Mouse (Mus musculus): ENCODE data around the gene Olfr251. TPM values are rescaled to one million over a fixed set of nuclear protein-coding genes. Genes with fewer than 3 reads are reported as not detected.
"Not testable (repeated sequence)": the region's sequence is repeated elsewhere in the genome, so short reads cannot be mapped to it uniquely, and the experiment has no call there.

Olfr251 gene
- not detected in 2 replicates for polyA plus RNA-seq (2015; fragmentation: Nextera tagmentation; extraction: Ambion mirVana)

GRCm38 (mm10) chr9:38376786-38377185 is at the start of gene Olfr251:
Gene Olfr251, plus strand, starts transcription at chr9:38377086.
- Histone ChIP-seq H3K27ac (replicated peaks) (no peak within 1 kb of the TSS), H3K36me3 (no peaks in the 10 kb centered on the region), H3K9ac (replicated peaks) (no peak within 1 kb of the TSS), H3K9me3 (replicated peaks) (no peaks in the 10 kb centered on the region), H3K27me3 (replicated peaks) (no peaks in the 10 kb centered on the region), H3K4me2 (no peak within 1 kb of the TSS), H3K4me1 (no peaks in the 10 kb centered on the region), H3K4me3 (replicated peaks) (no peak within 1 kb of the TSS)
- 68% methylated on average over 2 of the region's 2 CpGs for WGBS
- no peak for ATAC-seq (ENCODE audit: low FRiP score)

GRCm38 (mm10) chr9:38328760-38329159 is 48.1 kb upstream of the Olfr251 start, which contains the start of gene Olfr25:
Gene Olfr25, plus strand, starts transcription at chr9:38329060.
- Histone ChIP-seq H3K27ac (replicated peaks) (no peak within 1 kb of the TSS), H3K9ac (replicated peaks) (no peak within 1 kb of the TSS), H3K4me2 (no peak within 1 kb of the TSS), H3K27me3 (replicated peaks) (no peaks in the 10 kb centered on the region), H3K4me1 (no peaks in the 10 kb centered on the region), H3K9me3 (replicated peaks) (no peaks in the 10 kb centered on the region), H3K4me3 (replicated peaks) (no peak within 1 kb of the TSS), H3K36me3 (no peaks in the 10 kb centered on the region)
- ATAC-seq (ENCODE audit: low FRiP score) = no peak
- WGBS = 79% methylated on average over 3 of the region's 3 CpGs

DNA sequence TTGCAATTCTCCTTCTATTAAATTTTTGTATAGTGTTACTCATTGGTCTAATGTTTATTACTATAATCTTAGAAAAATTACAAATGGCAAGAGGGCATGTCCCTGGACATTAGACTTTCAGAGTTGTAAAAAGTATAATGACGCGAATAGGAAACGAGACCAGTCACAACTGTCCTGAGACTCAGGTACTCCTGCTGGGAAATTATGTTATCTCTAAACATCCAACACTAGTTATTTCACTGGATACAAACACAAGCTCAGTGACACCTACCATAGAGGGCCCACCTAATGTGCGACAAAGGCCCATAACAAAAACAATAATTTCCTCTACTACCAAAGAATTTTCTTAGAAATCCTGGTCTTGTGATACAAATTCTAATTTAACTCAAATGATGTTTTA is 28.8 kb upstream of the Olfr251 start, which contains the start of gene Olfr898:
TSS of gene Olfr898 (plus strand) at position 301 of the 400 bp plus-strand sequence.
- Histone ChIP-seq H3K4me1 (no peaks in the 10 kb centered on the region), H3K9ac (replicated peaks) (no peak within 1 kb of the TSS), H3K27me3 (replicated peaks) (no peaks in the 10 kb centered on the region), H3K36me3 (no peaks in the 10 kb centered on the region), H3K27ac (replicated peaks) (no peak within 1 kb of the TSS), H3K4me3 (replicated peaks) (no peak within 1 kb of the TSS), H3K4me2 (no peak within 1 kb of the TSS), H3K9me3 (replicated peaks) (no peaks in the 10 kb centered on the region)
- WGBS = 91% methylated on average over 4 of the region's 4 CpGs
- ATAC-seq (ENCODE audit: low FRiP score) = no peak

GRCm38 (mm10) chr9:38366596-38366995 is 10.3 kb upstream of the Olfr251 start, which contains the start of gene Olfr250:
Gene Olfr250, plus strand, starts transcription at chr9:38366896.
- Histone ChIP-seq H3K27me3 (replicated peaks) (no peaks in the 10 kb centered on the region), H3K9ac (replicated peaks) (no peak within 1 kb of the TSS), H3K4me1 (no peaks in the 10 kb centered on the region), H3K4me3 (replicated peaks) (no peak within 1 kb of the TSS), H3K36me3 (no peaks in the 10 kb centered on the region), H3K27ac (replicated peaks) (no peak within 1 kb of the TSS), H3K9me3 (replicated peaks) (no peaks in the 10 kb centered on the region), H3K4me2 (no peak within 1 kb of the TSS)
- 90% methylated on average over 2 of the region's 2 CpGs for WGBS
- no peak for ATAC-seq (ENCODE audit: low FRiP score)

GRCm38 (mm10) chr9:38401398-38401797 is 24.5 kb downstream of the Olfr251 start, which contains the start of gene Olfr147:
Gene Olfr147, plus strand, starts transcription at chr9:38401698.
- no peak within 1 kb of the TSS for H3K9ac ChIP-seq (replicated peaks)
- ATAC-seq (ENCODE audit: low FRiP score) = no peak
- WGBS = 81% methylated on average over 1 of the region's 1 CpGs
- H3K9me3 ChIP-seq (replicated peaks) = no peaks in the 10 kb centered on the region
- no peaks in the 10 kb centered on the region for H3K36me3 ChIP-seq
- H3K27ac ChIP-seq (replicated peaks) = no peak within 1 kb of the TSS
- H3K4me2 ChIP-seq = no peak within 1 kb of the TSS
- no peak within 1 kb of the TSS for H3K4me3 ChIP-seq (replicated peaks)
- H3K27me3 ChIP-seq (replicated peaks) = no peaks in the 10 kb centered on the region
- H3K4me1 ChIP-seq = no peaks in the 10 kb centered on the region

GRCm38 (mm10) chr9:38407502-38407901 is 30.6 kb downstream of the Olfr251 start:
- not testable (repeated sequence) for H3K9me3 ChIP-seq (replicated peaks); ATAC-seq (ENCODE audit: low FRiP score); H3K36me3 ChIP-seq; H3K27ac ChIP-seq (replicated peaks); H3K27me3 ChIP-seq (replicated peaks); H3K4me1 ChIP-seq; H3K4me3 ChIP-seq (replicated peaks); H3K9ac ChIP-seq (replicated peaks); H3K4me2 ChIP-seq
- 90% methylated on average over 3 of the region's 3 CpGs for WGBS

- H3K36me3 ChIP-seq; H3K27ac ChIP-seq (replicated peaks); H3K4me3 ChIP-seq (replicated peaks); H3K9ac ChIP-seq (replicated peaks); H3K4me2 ChIP-seq; H3K9me3 ChIP-seq (replicated peaks); ATAC-seq (ENCODE audit: low FRiP score); H3K27me3 ChIP-seq (replicated peaks); H3K4me1 ChIP-seq: not testable (repeated sequence)
- WGBS = 95% methylated on average over 14 of the region's 14 CpGs
Measured at GRCm38 (mm10) chr9:38413502-38413901, 36.6 kb downstream of the Olfr251 start.

DNA sequence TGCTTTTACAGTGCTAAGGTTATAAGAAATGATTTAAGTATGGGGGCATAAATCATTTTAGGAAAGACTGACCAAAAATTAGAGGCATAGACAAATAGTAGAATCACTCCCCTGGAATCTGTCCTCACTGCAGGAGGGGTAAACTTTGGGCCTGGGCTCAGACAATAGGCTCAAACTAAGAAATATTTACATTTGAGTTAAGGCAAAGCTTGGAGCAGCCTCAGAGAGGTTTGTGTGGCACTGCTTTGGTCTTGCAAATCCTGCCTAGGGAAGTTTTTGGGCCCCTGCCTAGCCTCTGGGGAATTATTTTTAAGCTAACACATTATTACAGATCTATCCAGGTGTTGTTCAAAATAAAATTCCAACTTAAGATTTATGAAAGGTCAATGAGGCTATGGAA is 46.9 kb downstream of the Olfr251 start:
- H3K4me3 ChIP-seq (replicated peaks) = no peak overlapping the region
- no peaks in the 10 kb centered on the region for H3K36me3 ChIP-seq
- no peak overlapping the region for H3K4me2 ChIP-seq
- no peaks in the 10 kb centered on the region for H3K9me3 ChIP-seq (replicated peaks)
- H3K4me1 ChIP-seq = no peaks in the 10 kb centered on the region
- no peak overlapping the region for H3K9ac ChIP-seq (replicated peaks)
- H3K27me3 ChIP-seq (replicated peaks) = no peaks in the 10 kb centered on the region
- no peak overlapping the region for H3K27ac ChIP-seq (replicated peaks)
- ATAC-seq (ENCODE audit: low FRiP score) = no peak

DNA sequence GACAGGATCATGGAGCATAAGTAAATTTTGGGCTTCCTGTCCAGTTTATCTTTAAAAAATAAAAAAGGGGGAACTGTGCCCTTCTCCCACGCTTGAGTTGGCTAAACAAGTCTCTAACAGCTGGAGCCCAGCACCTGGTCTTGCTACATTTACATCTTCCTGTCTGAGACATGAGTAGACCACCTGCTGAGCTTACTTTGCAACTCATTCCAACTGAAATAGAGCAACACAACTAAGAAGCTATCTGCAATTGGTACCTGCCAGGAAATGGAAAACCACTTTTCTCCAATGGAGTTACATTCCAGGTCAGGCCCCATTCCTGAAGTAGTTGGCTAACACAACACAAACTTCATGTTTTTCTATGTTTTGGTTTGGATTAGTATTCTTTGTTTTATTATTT is 50.1 kb downstream of the Olfr251 start:
- no peak overlapping the region for H3K9ac ChIP-seq (replicated peaks)
- H3K36me3 ChIP-seq = no peaks in the 10 kb centered on the region
- no peak overlapping the region for H3K27ac ChIP-seq (replicated peaks)
- WGBS = 51% methylated on average over 1 of the region's 1 CpGs
- no peak overlapping the region for H3K4me3 ChIP-seq (replicated peaks)
- ATAC-seq (ENCODE audit: low FRiP score) = no peak
- H3K27me3 ChIP-seq (replicated peaks) = no peaks in the 10 kb centered on the region
- H3K4me2 ChIP-seq = no peak overlapping the region
- H3K9me3 ChIP-seq (replicated peaks) = no peaks in the 10 kb centered on the region
- no peaks in the 10 kb centered on the region for H3K4me1 ChIP-seq

- Histone ChIP-seq H3K36me3 (no peaks in the 10 kb centered on the region), H3K27ac (replicated peaks) (no peak within 1 kb of the TSS), H3K4me1 (no peaks in the 10 kb centered on the region), H3K9me3 (replicated peaks) (no peaks in the 10 kb centered on the region), H3K4me3 (replicated peaks) (no peak within 1 kb of the TSS), H3K4me2 (no peak within 1 kb of the TSS), H3K27me3 (replicated peaks) (no peaks in the 10 kb centered on the region), H3K9ac (replicated peaks) (no peak within 1 kb of the TSS)
- no peak for ATAC-seq (ENCODE audit: low FRiP score)
- WGBS = 79% methylated on average over 1 of the region's 1 CpGs
Measured at GRCm38 (mm10) chr9:38429155-38429554, 52.3 kb downstream of the Olfr251 start, which contains the start of gene Olfr901. Gene Olfr901, plus strand, starts transcription at chr9:38429455.
